Mouse (Mus musculus): Measurements from ENCODE around the gene Necap2.

- TF ChIP-seq POLR2A (IDR thresholded peaks at IDR 0.05; ENCODE audit: borderline replicate concordance, extremely low read depth, insufficient read depth, insufficient read length, poor library complexity, severe bottlenecking) (no peak), CTCF (IDR thresholded peaks at IDR 0.05; ENCODE audit: borderline replicate concordance, extremely low read depth, insufficient read depth, insufficient read length) (no peak)
Observed at GRCm38 (mm10) chr4:141048810-141049475, 29.2 kb downstream of the Necap2 start.
